Mouse (Mus musculus): ENCODE data around the gene Hspd1. TPM values are rescaled to one million over a fixed set of nuclear protein-coding genes. Genes with fewer than 3 reads are reported as not detected.

Gene Hspd1
- polyA plus RNA-seq (2015; fragmentation: Nextera tagmentation; extraction: Ambion mirVana): 382 and 410 TPM in 2 replicates

DNA sequence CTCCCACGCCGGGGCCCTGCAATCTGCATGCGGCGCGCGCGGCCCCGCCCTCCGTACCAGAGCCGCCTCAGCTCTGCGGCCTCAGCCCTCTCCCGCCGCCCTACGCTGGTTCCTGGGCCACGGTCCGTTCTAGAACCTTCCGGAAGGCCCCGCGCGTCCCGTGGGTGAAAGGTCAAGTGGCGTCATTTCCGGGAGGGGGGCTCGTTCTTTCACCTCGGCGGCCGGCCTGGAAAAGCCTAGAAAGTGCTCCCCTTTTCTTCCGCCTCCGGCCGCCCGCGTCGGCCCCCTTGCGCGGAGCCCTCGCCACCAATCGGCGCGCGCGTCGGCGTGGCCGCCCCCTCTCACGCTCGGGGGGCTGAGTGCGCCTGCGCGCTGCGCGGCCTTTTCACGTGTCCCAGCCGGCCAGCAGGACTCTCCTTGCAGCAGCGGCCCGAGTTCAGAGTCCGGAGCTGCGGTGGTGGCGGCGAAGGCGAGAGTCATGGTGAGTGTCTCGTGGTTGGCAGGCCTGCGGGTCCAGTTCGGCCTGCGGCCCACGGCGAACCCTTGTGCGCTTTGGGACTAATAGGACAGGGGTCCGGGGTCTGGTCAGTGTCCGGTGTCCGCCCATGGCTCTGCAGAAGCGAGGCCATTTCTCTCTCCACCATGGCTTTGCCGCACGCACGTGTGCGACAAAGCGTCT, at the start of gene Hspd1, which contains the start of gene Hspe1:
Gene Hspd1 (minus strand): TSS at position 312 of the 679 bp plus-strand sequence.
Gene Hspe1 (plus strand): TSS at position 201 of the 679 bp plus-strand sequence.
- WGBS: under 1% methylated on average over 76 of the region's 76 CpGs
- peak within 1 kb of the TSS; percentile 86 for H3K4me2 ChIP-seq (ENCODE audit: low read depth, low read length)
- H3K4me3 ChIP-seq (replicated peaks; ENCODE audit: low read length): peak within 1 kb of the TSS; percentile 96
- peak within 1 kb of the TSS; percentile 98 for H3K27ac ChIP-seq (ENCODE audit: low read length)
- peaks cover 26% of the 10 kb centered on the region for H3K36me3 ChIP-seq (ENCODE audit: control insufficient read depth, insufficient read depth, low read length)
- H3K9me3 ChIP-seq (replicated peaks; ENCODE audit: control insufficient read depth, low read length): no peaks in the 10 kb centered on the region
- ATAC-seq (ENCODE audit: insufficient read depth, low FRiP score): peak; percentile 96
- no peaks in the 10 kb centered on the region for H3K27me3 ChIP-seq (ENCODE audit: control insufficient read depth, insufficient read depth, low read length)
- H3K9ac ChIP-seq (ENCODE audit: low read length): peak within 1 kb of the TSS; percentile 98
- H3K4me1 ChIP-seq (ENCODE audit: control insufficient read depth, insufficient read depth, low read length): peaks cover 28% of the 10 kb centered on the region

- H3K4me3 ChIP-seq (replicated peaks; ENCODE audit: low read length): no peak overlapping the region
- no peaks in the 10 kb centered on the region for H3K27me3 ChIP-seq (ENCODE audit: control insufficient read depth, insufficient read depth, low read length)
- H3K4me2 ChIP-seq (ENCODE audit: low read depth, low read length): no peak overlapping the region
- no peak for ATAC-seq (ENCODE audit: insufficient read depth, low FRiP score)
- H3K9ac ChIP-seq (ENCODE audit: low read length): no peak overlapping the region
- H3K36me3 ChIP-seq (ENCODE audit: control insufficient read depth, insufficient read depth, low read length): peaks cover 5% of the 10 kb centered on the region; the same call in 1 of the 2 replicates
- H3K4me1 ChIP-seq (ENCODE audit: control insufficient read depth, insufficient read depth, low read length): peaks cover 11% of the 10 kb centered on the region
- 93% methylated on average over 1 of the region's 1 CpGs for WGBS
- H3K27ac ChIP-seq (ENCODE audit: low read length): no peak overlapping the region
- H3K9me3 ChIP-seq (replicated peaks; ENCODE audit: control insufficient read depth, low read length): no peaks in the 10 kb centered on the region
Observed at GRCm38 (mm10) chr1:55135846-55136245, 47.8 kb upstream of the Hspd1 start.

GRCm38 (mm10) chr1:55134301-55134700, 46.3 kb upstream of the Hspd1 start:
- Histone ChIP-seq H3K4me1 (ENCODE audit: control insufficient read depth, insufficient read depth, low read length) (peaks cover 13% of the 10 kb centered on the region), H3K4me2 (ENCODE audit: low read depth, low read length) (no peak overlapping the region), H3K36me3 (ENCODE audit: control insufficient read depth, insufficient read depth, low read length) (peaks cover 5% of the 10 kb centered on the region; the same call in 1 of the 2 replicates), H3K27ac (ENCODE audit: low read length) (no peak overlapping the region), H3K9me3 (replicated peaks; ENCODE audit: control insufficient read depth, low read length) (no peaks in the 10 kb centered on the region), H3K4me3 (replicated peaks; ENCODE audit: low read length) (no peak overlapping the region), H3K9ac (ENCODE audit: low read length) (no peak overlapping the region), H3K27me3 (ENCODE audit: control insufficient read depth, insufficient read depth, low read length) (no peaks in the 10 kb centered on the region)
- WGBS: 94% methylated on average over 3 of the region's 3 CpGs
- ATAC-seq (ENCODE audit: insufficient read depth, low FRiP score): no peak

DNA sequence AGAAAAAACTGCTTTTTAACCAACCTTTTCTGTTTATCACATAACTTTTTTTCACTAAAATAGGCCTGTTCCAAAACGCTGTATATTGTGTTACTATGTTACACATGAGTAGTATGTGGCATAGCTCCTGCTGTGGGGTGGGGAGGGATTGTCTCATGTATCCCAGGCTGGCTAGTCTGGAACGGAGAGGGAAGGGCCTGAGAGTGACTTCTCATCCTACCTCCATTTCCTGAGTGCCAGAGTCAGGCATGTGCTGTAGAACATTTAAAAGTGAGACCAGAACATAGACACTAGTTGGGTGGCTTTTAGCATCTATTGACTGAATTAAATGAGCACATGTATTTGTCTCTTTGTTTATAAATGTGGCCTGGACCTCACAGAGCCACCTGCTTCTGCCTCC, 45.1 kb upstream of the Hspd1 start:
- Histone ChIP-seq H3K4me1 (ENCODE audit: control insufficient read depth, insufficient read depth, low read length) (peaks cover 13% of the 10 kb centered on the region), H3K27ac (ENCODE audit: low read length) (no peak overlapping the region), H3K36me3 (ENCODE audit: control insufficient read depth, insufficient read depth, low read length) (peaks cover 3% of the 10 kb centered on the region; the same call in 1 of the 2 replicates), H3K9ac (ENCODE audit: low read length) (no peak overlapping the region), H3K4me3 (replicated peaks; ENCODE audit: low read length) (0 out of 2 replicates have a peak overlapping the region, but pooled peaks have one; percentile 6), H3K9me3 (replicated peaks; ENCODE audit: control insufficient read depth, low read length) (no peaks in the 10 kb centered on the region), H3K4me2 (ENCODE audit: low read depth, low read length) (peak overlapping the region; percentile 27), H3K27me3 (ENCODE audit: control insufficient read depth, insufficient read depth, low read length) (no peaks in the 10 kb centered on the region)
- 50% methylated on average over 2 of the region's 2 CpGs for WGBS
- ATAC-seq (ENCODE audit: insufficient read depth, low FRiP score): no peak

- Histone ChIP-seq H3K4me2 (ENCODE audit: low read depth, low read length) (peak overlapping the region; percentile 78), H3K36me3 (ENCODE audit: control insufficient read depth, insufficient read depth, low read length) (no peaks in the 10 kb centered on the region), H3K9me3 (replicated peaks; ENCODE audit: control insufficient read depth, low read length) (no peaks in the 10 kb centered on the region), H3K4me1 (ENCODE audit: control insufficient read depth, insufficient read depth, low read length) (peaks cover 13% of the 10 kb centered on the region), H3K4me3 (replicated peaks; ENCODE audit: low read length) (peak overlapping the region; percentile 100), H3K27me3 (ENCODE audit: control insufficient read depth, insufficient read depth, low read length) (no peaks in the 10 kb centered on the region), H3K27ac (ENCODE audit: low read length) (no peak overlapping the region), H3K9ac (ENCODE audit: low read length) (peak overlapping the region; percentile 100)
- ATAC-seq (ENCODE audit: insufficient read depth, low FRiP score): no peak
- WGBS: 55% methylated on average over 4 of the region's 4 CpGs
Observed at GRCm38 (mm10) chr1:55132308-55132707, 44.3 kb upstream of the Hspd1 start.

DNA sequence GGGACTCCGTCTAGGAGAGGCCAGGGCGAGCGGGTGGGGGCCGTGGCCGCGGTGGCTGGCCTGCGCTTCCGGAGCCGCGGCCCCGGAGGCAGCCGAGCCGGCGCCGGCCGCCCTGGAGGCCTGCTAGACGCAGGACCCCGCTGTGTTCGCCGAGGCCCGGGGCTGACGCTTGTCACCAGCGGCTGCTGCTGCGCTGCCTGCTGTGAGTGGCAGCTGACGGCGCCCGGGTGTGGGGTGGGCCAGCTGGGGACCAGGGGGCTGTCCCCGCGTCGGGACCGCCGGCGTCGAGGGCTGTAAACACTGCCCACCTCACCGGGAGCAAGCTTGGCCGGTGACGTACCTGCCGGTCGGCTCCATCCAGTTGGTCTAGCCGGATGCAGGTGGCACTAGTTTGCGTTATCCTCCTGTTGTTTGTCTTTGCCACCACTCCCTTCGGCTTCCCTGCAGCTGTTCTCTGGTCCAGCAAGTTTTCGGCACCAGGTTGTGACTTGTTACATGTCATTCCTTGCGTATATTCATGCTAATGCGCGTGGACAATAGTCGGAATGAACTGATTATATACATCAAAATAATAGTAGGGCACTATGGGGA, 43.5 kb upstream of the Hspd1 start:
- H3K36me3 ChIP-seq (ENCODE audit: control insufficient read depth, insufficient read depth, low read length): no peaks in the 10 kb centered on the region
- H3K27me3 ChIP-seq (ENCODE audit: control insufficient read depth, insufficient read depth, low read length): no peaks in the 10 kb centered on the region
- under 1% methylated on average over 44 of the region's 47 CpGs for WGBS
- ATAC-seq (ENCODE audit: insufficient read depth, low FRiP score): peak; percentile 83
- peaks cover 13% of the 10 kb centered on the region for H3K4me1 ChIP-seq (ENCODE audit: control insufficient read depth, insufficient read depth, low read length)
- peak overlapping the region; percentile 100 for H3K27ac ChIP-seq (ENCODE audit: low read length)
- no peaks in the 10 kb centered on the region for H3K9me3 ChIP-seq (replicated peaks; ENCODE audit: control insufficient read depth, low read length)
- peak overlapping the region; percentile 100 for H3K4me3 ChIP-seq (replicated peaks; ENCODE audit: low read length)
- H3K4me2 ChIP-seq (ENCODE audit: low read depth, low read length): peak overlapping the region; percentile 78
- H3K9ac ChIP-seq (ENCODE audit: low read length): peak overlapping the region; percentile 100

GRCm38 (mm10) chr1:55130943-55131401, 42.9 kb upstream of the Hspd1 start, which contains the start of gene Mob4:
Mob4 (plus strand) TSS chr1:55131231.
- Histone ChIP-seq H3K27ac (ENCODE audit: low read length) (peak within 1 kb of the TSS; percentile 100), H3K9ac (ENCODE audit: low read length) (peak within 1 kb of the TSS; percentile 100), H3K36me3 (ENCODE audit: control insufficient read depth, insufficient read depth, low read length) (no peaks in the 10 kb centered on the region), H3K4me1 (ENCODE audit: control insufficient read depth, insufficient read depth, low read length) (peaks cover 13% of the 10 kb centered on the region), H3K4me3 (replicated peaks; ENCODE audit: low read length) (peak within 1 kb of the TSS; percentile 100), H3K27me3 (ENCODE audit: control insufficient read depth, insufficient read depth, low read length) (no peaks in the 10 kb centered on the region), H3K9me3 (replicated peaks; ENCODE audit: control insufficient read depth, low read length) (no peaks in the 10 kb centered on the region), H3K4me2 (ENCODE audit: low read depth, low read length) (peak within 1 kb of the TSS; percentile 78)
- peak; percentile 97 for ATAC-seq (ENCODE audit: insufficient read depth, low FRiP score)
- WGBS: under 1% methylated on average over 42 of the region's 42 CpGs

GRCm38 (mm10) chr1:55130190-55130916, 42.3 kb upstream of the Hspd1 start:
- H3K27ac ChIP-seq (ENCODE audit: low read length): peak overlapping the region; percentile 84
- H3K9ac ChIP-seq (ENCODE audit: low read length): peak overlapping the region; percentile 78
- peak overlapping the region; percentile 100 for H3K4me3 ChIP-seq (replicated peaks; ENCODE audit: low read length)
- H3K27me3 ChIP-seq (ENCODE audit: control insufficient read depth, insufficient read depth, low read length): no peaks in the 10 kb centered on the region
- 63% methylated on average over 10 of the region's 10 CpGs for WGBS
- H3K4me1 ChIP-seq (ENCODE audit: control insufficient read depth, insufficient read depth, low read length): peaks cover 11% of the 10 kb centered on the region
- peak overlapping the region; percentile 69 for H3K4me2 ChIP-seq (ENCODE audit: low read depth, low read length)
- no peak for ATAC-seq (ENCODE audit: insufficient read depth, low FRiP score)
- no peaks in the 10 kb centered on the region for H3K9me3 ChIP-seq (replicated peaks; ENCODE audit: control insufficient read depth, low read length)
- no peaks in the 10 kb centered on the region for H3K36me3 ChIP-seq (ENCODE audit: control insufficient read depth, insufficient read depth, low read length)

Measured in stomach, embryonic 16.5 days (tissue).